In the genomic region with DNA sequence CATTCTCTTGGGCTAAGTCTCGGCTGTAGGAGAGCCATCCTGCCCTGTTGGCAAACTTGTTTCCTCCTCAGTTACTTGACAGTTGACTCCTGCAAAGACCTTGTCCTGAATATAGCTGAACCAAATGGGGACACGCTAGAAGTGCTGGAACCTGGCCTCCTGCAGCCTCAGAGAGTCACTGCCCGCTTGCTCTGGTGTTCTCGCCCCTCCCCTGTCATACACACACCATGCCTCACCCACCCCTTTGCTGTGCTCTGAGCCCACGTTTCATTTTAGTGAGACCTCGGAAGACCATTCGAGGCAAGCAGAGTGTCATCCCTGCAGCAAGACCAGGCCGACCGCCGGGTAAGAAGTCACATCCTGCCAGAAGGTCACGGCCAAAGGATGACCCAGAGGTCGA, we compare ENCODE assay signal across 14 mouse cellular contexts.
"Had no signal": no experiment of that assay in that cellular context is flagged by ENCODE, and none has a peak within 500 bp of the region (broad histone marks: within the 10 kb centered on the region; RNA-seq: fewer than 3 reads in every experiment).

No protein-coding gene starts in this region.

- H3K4me1 ChIP-seq: liver, embryonic 12.5 days had no signal

- H3K4me3 ChIP-seq: limb, embryonic 13.5 days; liver, embryonic 12.5 days; midbrain, embryonic 10.5 days; myocyte; neural tube, embryonic 15.5 days had no signal

- DNase-seq: kidney, postnatal 14 days; left cerebral cortex, postnatal 4 days; lung, embryonic 14.5 days; lung, postnatal 10 days; lung, postnatal 4 days; right cerebral cortex, adult 18-20 months; right cerebral cortex, postnatal 25 days; thymus, postnatal 4 days had no signal

- H3K9me3 ChIP-seq: limb, embryonic 13.5 days; liver, embryonic 12.5 days; midbrain, embryonic 10.5 days; neural tube, embryonic 15.5 days had no signal

- H3K4me2 ChIP-seq: limb, embryonic 13.5 days; liver, embryonic 12.5 days; lung, embryonic 14.5 days; neural tube, embryonic 15.5 days had no signal

- H3K9ac ChIP-seq: limb, embryonic 13.5 days; liver, embryonic 12.5 days; lung, embryonic 14.5 days; neural tube, embryonic 15.5 days had no signal

- H3K27me3 ChIP-seq: limb, embryonic 13.5 days; liver, embryonic 12.5 days; neural tube, embryonic 15.5 days had no signal

- H3K27ac ChIP-seq: liver, embryonic 12.5 days; neural tube, embryonic 15.5 days; stomach, postnatal 0 days had no signal

- ATAC-seq: liver, embryonic 12.5 days had no signal
